Mouse (Mus musculus): ENCODE measurements at regions not wholly inside any gene's neighbourhood (a gene's known extent, or its start where the extent isn't known, plus 50 kb on each side); places are given as distances from the start of the nearest gene placed in this dataset.
A peak's percentile ranks its signal among the peaks of the same experiment; 100 is the strongest.

DNA sequence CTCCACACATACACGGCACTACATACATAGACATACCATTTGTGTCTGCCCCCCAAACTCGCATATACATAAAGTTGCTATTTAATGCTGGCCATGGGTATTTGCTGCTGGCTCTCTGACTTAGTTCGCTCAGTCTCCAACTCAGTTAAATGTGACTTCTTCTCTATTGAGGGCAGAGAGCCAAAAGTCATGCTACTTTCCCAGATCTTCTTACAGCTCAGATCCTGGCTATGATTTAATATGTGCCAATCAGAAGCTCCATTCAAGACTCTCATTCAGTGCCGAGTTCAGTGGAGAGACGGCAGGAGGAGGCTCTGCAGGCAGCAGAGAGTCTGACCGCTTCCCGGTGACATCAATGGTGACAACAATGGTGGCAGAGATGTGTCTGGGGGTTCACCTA, 88.6 kb upstream of the Cops8 start:
- 89% methylated on average over 7 of the region's 7 CpGs for WGBS
- H3K27ac ChIP-seq (replicated peaks) = no peak overlapping the region
- no peak for DNase-seq (ENCODE audit: low spot score)

DNA sequence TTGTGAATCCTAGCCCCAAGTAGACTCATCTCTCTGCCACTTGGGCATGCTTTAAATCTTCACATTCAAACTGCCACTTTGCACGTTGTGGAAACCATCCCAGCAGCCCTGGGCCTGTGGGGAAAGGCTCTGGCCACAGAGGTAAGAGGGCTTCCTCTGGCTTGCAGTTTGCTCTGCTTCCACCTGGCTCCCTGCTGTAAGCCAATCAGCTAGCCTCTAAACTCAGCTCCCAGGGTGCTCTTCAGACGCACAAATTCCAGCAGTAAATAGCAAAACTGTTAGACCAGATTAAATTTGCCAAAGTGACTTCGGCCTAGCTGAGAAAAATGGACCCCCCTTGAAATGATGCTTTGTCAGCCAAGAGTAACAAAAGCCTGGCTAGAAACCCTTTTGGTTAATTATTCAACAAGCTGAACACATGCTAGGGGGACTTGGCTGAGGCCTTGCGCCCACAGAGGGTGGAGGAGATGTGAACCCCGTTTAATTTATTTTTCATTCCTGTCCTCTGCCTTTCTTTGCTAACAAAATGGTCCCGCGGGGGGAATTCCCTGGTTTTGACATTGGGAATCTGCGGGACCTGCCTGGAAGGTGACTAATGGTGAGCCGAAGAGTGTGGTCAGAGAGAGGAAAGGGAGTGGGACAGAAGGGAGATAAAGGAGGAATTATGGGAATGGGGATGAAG, 84.1 kb upstream of the Cops8 start:
- Histone ChIP-seq H3K4me1 (peaks cover 51% of the 10 kb centered on the region), H3K27me3 (replicated peaks; ENCODE audit: low read depth, poor library complexity, severe bottlenecking) (no peaks in the 10 kb centered on the region; the same call in 1 of the 2 replicates), H3K9me3 (no peaks in the 10 kb centered on the region), H3K4me3 (no peak overlapping the region), H3K27ac (replicated peaks) (peak overlapping the region; percentile 83), H3K36me3 (replicated peaks) (no peaks in the 10 kb centered on the region)
- DNase-seq (ENCODE audit: low spot score) = no peak
- 76% methylated on average over 9 of the region's 9 CpGs for WGBS

More for the DNA sequence above, 88.6 kb upstream of the Cops8 start:
- H3K27me3 ChIP-seq (replicated peaks; ENCODE audit: low read depth, poor library complexity, severe bottlenecking) = no peaks in the 10 kb centered on the region
- no peaks in the 10 kb centered on the region for H3K9me3 ChIP-seq
- H3K36me3 ChIP-seq (replicated peaks) = no peaks in the 10 kb centered on the region
- no peak overlapping the region for H3K4me3 ChIP-seq
- H3K4me1 ChIP-seq = peaks cover 25% of the 10 kb centered on the region

DNA sequence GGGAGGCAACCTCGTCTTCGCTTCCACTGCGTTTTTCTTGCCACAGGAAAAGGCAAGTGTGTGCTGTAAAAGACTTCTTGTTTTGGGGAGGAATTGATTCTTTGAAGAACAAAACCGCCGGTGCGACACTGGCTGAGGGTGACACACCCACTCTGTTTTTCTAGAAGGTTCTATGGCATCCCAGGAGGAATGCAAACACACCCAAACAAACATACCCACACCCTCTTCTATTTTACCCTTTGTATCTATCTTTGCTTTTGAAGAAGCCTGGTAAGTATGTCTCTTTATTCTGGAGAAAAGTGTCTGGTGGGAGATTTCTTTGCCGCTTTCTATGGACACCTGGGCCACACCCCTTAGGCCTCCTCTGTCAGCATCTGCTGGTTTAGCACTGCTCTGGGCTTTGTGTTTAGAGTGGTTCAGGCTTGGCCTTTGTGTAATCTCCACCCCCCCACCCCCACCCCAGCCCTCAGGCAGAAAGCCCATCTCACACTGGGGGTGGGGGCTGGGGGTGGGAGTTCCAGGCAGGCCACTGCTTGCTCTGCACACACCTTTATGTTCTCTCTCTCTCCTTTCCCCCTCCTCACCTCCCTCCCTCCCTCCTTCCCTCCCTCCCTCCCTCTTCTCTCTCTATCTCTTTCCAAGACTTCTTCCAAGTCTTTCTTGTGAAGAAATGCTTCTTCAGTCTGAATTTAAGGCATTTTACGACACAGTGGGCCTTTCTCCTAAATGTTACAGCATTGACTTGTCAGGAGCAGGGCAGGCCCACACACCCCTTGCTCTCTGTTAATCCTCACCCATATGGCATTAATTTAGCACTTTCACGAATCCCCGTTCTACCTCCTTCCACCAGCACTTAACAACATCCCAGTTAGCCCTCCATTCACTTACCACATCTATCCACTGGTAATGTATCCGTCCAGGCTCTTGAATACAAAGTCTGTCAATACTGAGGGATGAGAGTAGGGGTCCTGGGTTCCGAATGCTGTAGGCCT, 83.2 kb upstream of the Cops8 start:
- no peaks in the 10 kb centered on the region; the same call in 1 of the 2 replicates for H3K27me3 ChIP-seq (replicated peaks; ENCODE audit: low read depth, poor library complexity, severe bottlenecking)
- whole genome bisulfite sequencing = 58% methylated on average over 12 of the region's 12 CpGs
- peak overlapping the region; percentile 83 for H3K27ac ChIP-seq (replicated peaks)
- H3K36me3 ChIP-seq (replicated peaks) = no peaks in the 10 kb centered on the region
- DNase-seq (ENCODE audit: low spot score) = peak; percentile 66
- no peaks in the 10 kb centered on the region for H3K9me3 ChIP-seq
- H3K4me1 ChIP-seq = peaks cover 52% of the 10 kb centered on the region
- H3K4me3 ChIP-seq = no peak overlapping the region

DNA sequence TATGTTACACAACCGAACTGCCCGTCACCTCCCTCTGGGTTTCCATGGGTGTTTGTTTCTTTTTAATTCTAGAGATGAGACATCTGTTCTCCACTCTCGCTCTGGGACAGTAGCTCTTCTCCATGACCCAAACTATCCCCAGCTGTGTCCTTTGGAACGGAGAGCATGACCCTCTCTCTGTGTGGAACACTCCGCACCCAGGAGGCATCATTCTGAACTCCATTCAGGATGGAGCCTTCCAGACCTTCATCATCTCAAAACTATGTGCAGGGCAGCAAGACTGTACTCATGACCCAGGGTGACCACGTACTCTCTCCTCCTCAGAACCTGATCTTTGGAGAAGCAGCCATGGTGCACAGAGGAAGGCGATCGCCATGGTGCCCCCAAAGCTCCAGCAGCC, 80.5 kb upstream of the Cops8 start:
- H3K27ac ChIP-seq (replicated peaks) = no peak overlapping the region; the same call in 1 of the 2 replicates
- H3K27me3 ChIP-seq (replicated peaks; ENCODE audit: low read depth, poor library complexity, severe bottlenecking) = no peaks in the 10 kb centered on the region; the same call in 1 of the 2 replicates
- H3K4me3 ChIP-seq = no peak overlapping the region
- WGBS = 80% methylated on average over 8 of the region's 8 CpGs
- peaks cover 44% of the 10 kb centered on the region for H3K4me1 ChIP-seq
- H3K9me3 ChIP-seq = no peaks in the 10 kb centered on the region
- no peaks in the 10 kb centered on the region for H3K36me3 ChIP-seq (replicated peaks)
- no peak for DNase-seq (ENCODE audit: low spot score)

DNA sequence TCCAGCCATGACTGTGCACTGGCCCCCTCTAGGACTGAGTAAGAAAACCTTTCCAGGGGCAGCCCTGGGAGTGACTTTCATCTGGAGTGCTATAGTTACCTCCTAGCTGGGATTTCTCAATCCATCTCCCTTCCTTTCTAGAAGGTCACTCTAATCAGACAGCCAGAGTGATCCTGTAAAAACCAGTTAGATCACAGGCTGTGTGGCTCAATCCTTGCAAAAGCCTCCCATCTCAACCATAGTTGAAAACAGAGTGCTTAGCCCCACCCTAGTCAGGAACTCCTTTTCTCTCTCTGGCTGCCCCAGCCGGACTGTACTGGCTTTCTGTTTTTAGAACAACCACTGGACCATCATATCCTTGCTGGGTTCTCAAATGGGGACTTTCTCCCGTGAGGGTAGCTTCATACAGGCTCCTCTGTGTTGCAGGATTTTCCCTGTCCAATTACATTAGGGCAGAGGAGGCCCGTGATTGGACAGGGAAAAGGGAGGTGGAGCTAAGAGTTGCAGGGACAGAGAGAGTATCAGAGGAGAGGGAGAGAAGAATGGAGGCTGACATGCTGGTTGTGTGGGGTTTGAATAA, 78.0 kb upstream of the Cops8 start:
- Histone ChIP-seq H3K27ac (replicated peaks) (no peak overlapping the region), H3K9me3 (no peaks in the 10 kb centered on the region), H3K36me3 (replicated peaks) (no peaks in the 10 kb centered on the region), H3K4me1 (peaks cover 41% of the 10 kb centered on the region), H3K27me3 (replicated peaks; ENCODE audit: low read depth, poor library complexity, severe bottlenecking) (no peaks in the 10 kb centered on the region; the same call in 1 of the 2 replicates), H3K4me3 (no peak overlapping the region)
- 33% methylated on average over 3 of the region's 3 CpGs for WGBS
- no peak for DNase-seq (ENCODE audit: low spot score)

- no peak for DNase-seq (ENCODE audit: low spot score)
- 89% methylated on average over 7 of the region's 7 CpGs for WGBS
- Histone ChIP-seq H3K4me3 (no peak overlapping the region), H3K36me3 (replicated peaks) (no peaks in the 10 kb centered on the region), H3K27me3 (replicated peaks; ENCODE audit: low read depth, poor library complexity, severe bottlenecking) (no peaks in the 10 kb centered on the region), H3K27ac (replicated peaks) (no peak overlapping the region), H3K9me3 (no peaks in the 10 kb centered on the region), H3K4me1 (peaks cover 28% of the 10 kb centered on the region)
Observed at GRCm38 (mm10) chr1:90526311-90526710, 76.5 kb upstream of the Cops8 start.

DNA sequence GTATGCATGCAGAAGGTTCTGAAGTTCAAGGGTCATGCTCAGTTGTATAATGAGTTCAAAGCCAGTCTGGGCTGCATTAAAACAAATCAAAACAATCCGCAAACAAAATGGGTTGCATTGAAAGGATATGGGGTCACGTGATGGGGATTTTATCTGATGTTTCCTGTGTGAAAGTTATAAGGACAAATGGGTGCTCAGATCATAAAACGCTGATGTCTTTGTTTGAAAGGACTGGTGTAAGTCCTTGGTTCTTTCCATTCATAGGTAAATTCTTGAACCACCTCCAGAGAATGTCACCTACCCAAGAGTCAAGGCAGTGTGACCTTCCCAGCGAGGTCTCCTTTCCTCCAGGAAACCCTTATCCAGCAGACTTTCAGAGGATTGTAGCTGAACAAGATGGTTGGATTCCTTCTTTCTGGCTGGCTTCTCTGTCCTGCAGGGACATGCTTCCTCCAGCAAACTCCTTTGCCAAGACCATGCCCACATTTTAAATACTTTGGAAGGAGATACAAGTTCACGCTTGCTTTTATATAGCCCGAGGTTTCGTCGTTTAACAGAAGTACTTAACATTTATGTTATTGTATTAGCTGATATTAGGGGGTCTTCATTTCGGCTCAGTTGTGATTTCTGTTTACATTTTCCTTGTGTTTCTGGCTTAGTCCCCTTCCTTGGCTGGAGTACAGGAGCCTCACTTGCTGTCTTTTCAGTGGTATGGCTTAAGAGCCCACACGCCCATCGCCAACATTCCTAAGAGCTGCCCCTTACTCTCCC, 74.6 kb upstream of the Cops8 start:
- DNase-seq (ENCODE audit: low spot score) = no peak
- no peaks in the 10 kb centered on the region for H3K27me3 ChIP-seq (replicated peaks; ENCODE audit: low read depth, poor library complexity, severe bottlenecking)
- 79% methylated on average over 11 of the region's 11 CpGs for WGBS
- H3K4me3 ChIP-seq = no peak overlapping the region
- peaks cover 26% of the 10 kb centered on the region for H3K4me1 ChIP-seq
- no peak overlapping the region for H3K27ac ChIP-seq (replicated peaks)
- no peaks in the 10 kb centered on the region for H3K9me3 ChIP-seq
- no peaks in the 10 kb centered on the region for H3K36me3 ChIP-seq (replicated peaks)

DNA sequence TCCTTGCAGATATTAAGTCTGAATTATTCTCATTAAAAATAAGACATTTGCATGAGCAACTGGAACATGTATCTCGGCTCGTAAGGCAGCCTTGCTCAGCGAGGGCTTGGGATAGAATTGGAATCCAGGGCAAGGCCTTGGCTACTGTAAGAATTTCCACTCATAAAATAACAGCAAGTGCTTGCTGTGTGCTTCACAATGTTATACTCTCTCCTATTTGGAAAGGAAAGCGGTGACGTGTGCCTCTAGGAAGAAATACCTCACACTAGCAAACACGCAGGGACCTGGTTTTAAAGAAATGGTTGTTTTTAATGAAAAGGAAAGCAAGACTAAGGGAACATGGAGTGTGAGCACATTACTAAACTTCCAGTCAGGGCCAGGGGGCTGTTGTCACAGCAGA, 69.3 kb upstream of the Cops8 start:
- DNase-seq (ENCODE audit: low spot score) = no peak
- Histone ChIP-seq H3K4me3 (no peak overlapping the region), H3K9me3 (no peaks in the 10 kb centered on the region), H3K27me3 (replicated peaks; ENCODE audit: low read depth, poor library complexity, severe bottlenecking) (no peaks in the 10 kb centered on the region), H3K36me3 (replicated peaks) (no peaks in the 10 kb centered on the region), H3K27ac (replicated peaks) (no peak overlapping the region), H3K4me1 (peaks cover 15% of the 10 kb centered on the region)
- 91% methylated on average over 6 of the region's 6 CpGs for WGBS

- Histone ChIP-seq H3K27me3 (replicated peaks; ENCODE audit: low read depth, poor library complexity, severe bottlenecking) (no peaks in the 10 kb centered on the region), H3K36me3 (replicated peaks) (no peaks in the 10 kb centered on the region)
- no peak for DNase-seq (ENCODE audit: low spot score)
Observed at GRCm38 (mm10) chr1:90536105-90536504, 66.7 kb upstream of the Cops8 start.

GRCm38 (mm10) chr1:90543801-90544795, 58.7 kb upstream of the Cops8 start:
- peaks cover 10% of the 10 kb centered on the region for H3K9me3 ChIP-seq
- no peak overlapping the region for H3K4me3 ChIP-seq
- WGBS = 33% methylated on average over 19 of the region's 19 CpGs
- H3K27me3 ChIP-seq (replicated peaks; ENCODE audit: low read depth, poor library complexity, severe bottlenecking) = peaks cover 3% of the 10 kb centered on the region; the same call in 1 of the 2 replicates
- peak; percentile 33 for DNase-seq (ENCODE audit: low spot score)
- no peaks in the 10 kb centered on the region for H3K36me3 ChIP-seq (replicated peaks)
- peak overlapping the region; percentile 45 for H3K27ac ChIP-seq (replicated peaks)
- H3K4me1 ChIP-seq = peaks cover 41% of the 10 kb centered on the region

More at GRCm38 (mm10) chr1:90536105-90536504, 66.7 kb upstream of the Cops8 start:
- peaks cover 1% of the 10 kb centered on the region; the same call in 1 of the 2 replicates for H3K9me3 ChIP-seq
- no peak overlapping the region for H3K27ac ChIP-seq (replicated peaks)
- no peak overlapping the region for H3K4me3 ChIP-seq
- H3K4me1 ChIP-seq = peaks cover 15% of the 10 kb centered on the region

Measured in embryonic facial prominence, embryonic 10.5 days (tissue).